Mouse (Mus musculus) hindbrain, embryonic 14.5 days (tissue): ENCODE measurements around the gene Rtn4rl1. TPM values are rescaled to one million over a fixed set of nuclear protein-coding genes. Genes with fewer than 3 reads are reported as not detected.

Experiments used
- ATAC-seq: fragments of 200-750 bp; cut with Nextera tagmentation; 2 replicates; pipeline ENCODE4 v1.8.0; 2017; ENCODE audit warnings: moderate number of reproducible peaks, mild to moderate bottlenecking, moderate TSS enrichment, moderate library complexity; ENCODE audit not compliant: low FRiP score
- DNase-seq: peaks from one replicate; pipeline ENCODE4 v3.0.0-alpha.2; 2015; ENCODE audit warnings: low spot score
- H3K27ac ChIP-seq: fragments of 300-500 bp; sonication (generic); 2 replicates; pipeline ENCODE4 v1.5.1; 2014; ENCODE audit warnings: mild to moderate bottlenecking, moderate library complexity
- H3K27me3 ChIP-seq: fragments of 300-500 bp; sonication (generic); 2 replicates; pipeline ENCODE4 v1.6.1; 2014; ENCODE audit warnings: mild to moderate bottlenecking, low read length, mixed read lengths; ENCODE audit not compliant: control insufficient read depth, insufficient read depth
- H3K36me3 ChIP-seq: fragments of 300-500 bp; sonication (generic); replicated peaks from 2 replicates; pipeline ENCODE4 v1.6.1; 2014; ENCODE audit not compliant: control insufficient read depth, insufficient read depth
- H3K4me1 ChIP-seq: fragments of 300-500 bp; sonication (generic); replicated peaks from 2 replicates; pipeline ENCODE4 v1.6.1; 2014; ENCODE audit warnings: antibody characterized with exemption, low read length, mixed read lengths; ENCODE audit not compliant: control insufficient read depth, insufficient read depth
- H3K4me2 ChIP-seq: fragments of 300-500 bp; sonication (generic); replicated peaks from 2 replicates; pipeline ENCODE4 v1.6.1; 2014; ENCODE audit warnings: mild to moderate bottlenecking, moderate library complexity
- H3K4me3 ChIP-seq: fragments of 300-500 bp; sonication (generic); replicated peaks from 2 replicates; pipeline ENCODE4 v1.5.1; 2014; ENCODE audit warnings: mild to moderate bottlenecking, low read length
- H3K9ac ChIP-seq: fragments of 300-500 bp; sonication (generic); 2 replicates; pipeline ENCODE4 v1.6.1; 2014
- H3K9me3 ChIP-seq: fragments of 300-500 bp; sonication (generic); 2 replicates; pipeline ENCODE4 v1.6.1; 2016; ENCODE audit warnings: low read length; ENCODE audit not compliant: control insufficient read depth
- WGBS: fragments of 180-500 bp; shearing (Covaris S2); extraction: QIAGEN DNeasy Blood & Tissue Kit; methylation state at CpG from one replicate; pipeline ENCODE4 v1.1.7; 2014; 5-methylcytosine and 5-hydroxymethylcytosine counted together
- polyA plus RNA-seq: library from polyadenylated mRNA; unstranded; fragments of >200 nt; fragmentation: Nextera tagmentation; extraction: Ambion mirVana; gene quantifications from 2 replicates; pipeline ENCODE4 v1.2.1, GENCODE M21; 2014

The Rtn4rl1 gene
- polyA plus RNA-seq, 1 experiment from 2014 or later: 8.5 TPM

- Histone ChIP-seq H3K4me2 (no peak overlapping the region), H3K9me3 (no peaks in the 10 kb centered on the region), H3K4me3 (no peak overlapping the region), H3K4me1 (no peaks in the 10 kb centered on the region; the same call in 1 of the 2 replicates), H3K36me3 (peaks cover 26% of the 10 kb centered on the region), H3K9ac (no peak overlapping the region), H3K27ac (no peak overlapping the region), H3K27me3 (no peaks in the 10 kb centered on the region)
- 75% methylated on average over 6 of the region's 6 CpGs for WGBS
- ATAC-seq (no peak), DNase-seq (no peak)
These were observed 37.6 kb upstream of the Rtn4rl1 start for GRCm38 (mm10) chr11:75155985-75156384.

- ATAC-seq: no peak
- H3K27ac ChIP-seq: no peak overlapping the region
These were observed 37.2 kb upstream of the Rtn4rl1 start for GRCm38 (mm10) chr11:75156416-75156815.

GRCm38 (mm10) chr11:75157037-75157436 is 36.5 kb upstream of the Rtn4rl1 start:
- H3K9ac ChIP-seq: no peak overlapping the region
- no peak overlapping the region for H3K4me2 ChIP-seq
- no peak for ATAC-seq
- no peak overlapping the region for H3K27ac ChIP-seq
- H3K27me3 ChIP-seq: no peaks in the 10 kb centered on the region
- no peak for DNase-seq
- H3K9me3 ChIP-seq: no peaks in the 10 kb centered on the region
- WGBS: 44% methylated on average over 4 of the region's 4 CpGs
- H3K4me1 ChIP-seq: no peaks in the 10 kb centered on the region; the same call in 1 of the 2 replicates
- H3K36me3 ChIP-seq: peaks cover 22% of the 10 kb centered on the region
- no peak overlapping the region for H3K4me3 ChIP-seq

More at GRCm38 (mm10) chr11:75156416-75156815, 37.2 kb upstream of the Rtn4rl1 start:
- H3K4me1 ChIP-seq: no peaks in the 10 kb centered on the region; the same call in 1 of the 2 replicates
- no peak overlapping the region for H3K4me3 ChIP-seq
- H3K4me2 ChIP-seq: no peak overlapping the region
- H3K9me3 ChIP-seq: no peaks in the 10 kb centered on the region
- H3K9ac ChIP-seq: no peak overlapping the region
- peaks cover 22% of the 10 kb centered on the region for H3K36me3 ChIP-seq
- DNase-seq: no peak
- 72% methylated on average over 5 of the region's 5 CpGs for WGBS
- H3K27me3 ChIP-seq: no peaks in the 10 kb centered on the region

GRCm38 (mm10) chr11:75157901-75158300 is 35.7 kb upstream of the Rtn4rl1 start:
- H3K27ac ChIP-seq: no peak overlapping the region
- H3K27me3 ChIP-seq: peaks cover 6% of the 10 kb centered on the region
- H3K9me3 ChIP-seq: no peaks in the 10 kb centered on the region
- no peak for DNase-seq
- H3K4me3 ChIP-seq: no peak overlapping the region
- WGBS: 31% methylated on average over 2 of the region's 2 CpGs
- peaks cover 31% of the 10 kb centered on the region for H3K36me3 ChIP-seq
- no peak overlapping the region for H3K9ac ChIP-seq
- ATAC-seq: no peak
- H3K4me1 ChIP-seq: no peaks in the 10 kb centered on the region; the same call in 1 of the 2 replicates
- no peak overlapping the region for H3K4me2 ChIP-seq

- Histone ChIP-seq H3K4me3 (no peak overlapping the region), H3K27ac (no peak overlapping the region), H3K9ac (no peak overlapping the region), H3K4me2 (no peak overlapping the region), H3K27me3 (peaks cover 11% of the 10 kb centered on the region), H3K9me3 (no peaks in the 10 kb centered on the region), H3K36me3 (peaks cover 34% of the 10 kb centered on the region), H3K4me1 (no peaks in the 10 kb centered on the region; the same call in 1 of the 2 replicates)
- ATAC-seq: no peak
- WGBS: 93% methylated on average over 14 of the region's 14 CpGs
- DNase-seq: no peak
These were observed 35.2 kb upstream of the Rtn4rl1 start for GRCm38 (mm10) chr11:75158432-75158831.

GRCm38 (mm10) chr11:75159564-75159963 is 34.0 kb upstream of the Rtn4rl1 start:
- DNase-seq: no peak
- Histone ChIP-seq H3K9ac (no peak overlapping the region), H3K4me2 (no peak overlapping the region), H3K36me3 (peaks cover 44% of the 10 kb centered on the region), H3K9me3 (no peaks in the 10 kb centered on the region), H3K27me3 (peaks cover 22% of the 10 kb centered on the region), H3K27ac (no peak overlapping the region), H3K4me1 (no peaks in the 10 kb centered on the region; the same call in 1 of the 2 replicates), H3K4me3 (no peak overlapping the region)
- ATAC-seq: no peak
- WGBS: 54% methylated on average over 2 of the region's 2 CpGs

- Histone ChIP-seq H3K9me3 (no peaks in the 10 kb centered on the region), H3K9ac (no peak overlapping the region), H3K27me3 (peaks cover 36% of the 10 kb centered on the region), H3K4me3 (no peak overlapping the region), H3K4me1 (peaks cover 6% of the 10 kb centered on the region; the same call in 1 of the 2 replicates), H3K36me3 (peaks cover 44% of the 10 kb centered on the region), H3K4me2 (no peak overlapping the region), H3K27ac (no peak overlapping the region)
- ATAC-seq (no peak), DNase-seq (no peak)
- 83% methylated on average over 7 of the region's 7 CpGs for WGBS
These were observed 32.6 kb upstream of the Rtn4rl1 start for GRCm38 (mm10) chr11:75160954-75161353.

- Histone ChIP-seq H3K4me3 (no peak overlapping the region), H3K4me2 (no peak overlapping the region), H3K27me3 (peaks cover 42% of the 10 kb centered on the region), H3K9me3 (no peaks in the 10 kb centered on the region), H3K9ac (no peak overlapping the region), H3K27ac (no peak overlapping the region; the same call in 1 of the 2 replicates), H3K36me3 (peaks cover 44% of the 10 kb centered on the region), H3K4me1 (peaks cover 10% of the 10 kb centered on the region; the same call in 1 of the 2 replicates)
- DNase-seq: no peak
- 59% methylated on average over 4 of the region's 4 CpGs for whole genome bisulfite sequencing
- no peak for ATAC-seq
These were observed 32.1 kb upstream of the Rtn4rl1 start for GRCm38 (mm10) chr11:75161417-75162008.

GRCm38 (mm10) chr11:75162591-75163080 is 30.9 kb upstream of the Rtn4rl1 start:
- Histone ChIP-seq H3K36me3 (peaks cover 44% of the 10 kb centered on the region), H3K27ac (no peak overlapping the region), H3K9me3 (no peaks in the 10 kb centered on the region), H3K4me2 (no peak overlapping the region), H3K4me1 (peaks cover 21% of the 10 kb centered on the region; the same call in 1 of the 2 replicates), H3K27me3 (peaks cover 53% of the 10 kb centered on the region), H3K9ac (no peak overlapping the region), H3K4me3 (no peak overlapping the region)
- DNase-seq (no peak), ATAC-seq (no peak)
- 95% methylated on average over 12 of the region's 12 CpGs for WGBS
